Mouse (Mus musculus): ENCODE results near the gene Tmem201. TPM values are rescaled to one million over a fixed set of nuclear protein-coding genes. Genes with fewer than 3 reads are reported as not detected.
"Not testable (repeated sequence)": the region's sequence is repeated elsewhere in the genome, so short reads cannot be mapped to it uniquely, and the experiment has no call there.

The Tmem201 gene
- polyA plus RNA-seq, 1 experiment: 34.0 TPM

DNA sequence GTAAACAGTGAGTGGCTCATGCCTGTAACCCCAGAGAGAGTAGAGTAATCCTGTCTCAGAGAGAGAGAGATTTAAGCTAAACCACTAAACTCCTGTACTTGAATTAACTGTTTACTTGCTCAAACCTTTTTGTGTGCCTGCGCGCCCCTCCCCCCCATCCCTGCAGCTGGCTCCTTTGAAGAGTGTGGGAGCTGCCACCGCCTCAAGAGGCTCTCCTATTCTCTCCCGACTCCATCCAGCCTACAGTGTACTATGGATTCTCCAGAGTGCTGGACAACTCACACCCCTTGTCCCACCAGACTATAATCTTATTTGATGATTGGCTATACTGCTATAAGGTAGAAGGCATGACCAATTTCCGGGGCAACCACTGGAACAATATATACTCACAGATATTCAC, 12.8 kb upstream of the Tmem201 start:
- TF ChIP-seq POLR2A (IDR thresholded peaks at IDR 0.05; ENCODE audit: borderline replicate concordance, extremely low read depth, low read depth, low read length): no peak
- TF ChIP-seq CTCF (IDR thresholded peaks at IDR 0.05; ENCODE audit: insufficient read depth, low read length): no peak
- WGBS: 71% methylated on average over 5 of the region's 5 CpGs
- Histone ChIP-seq H3K4me3 (replicated peaks; ENCODE audit: extremely low read depth, low read depth, low read length) (no peak overlapping the region), H3K4me1 (ENCODE audit: control insufficient read depth, insufficient read depth, low read length) (no peaks in the 10 kb centered on the region)
- no peak for DNase-seq

DNA sequence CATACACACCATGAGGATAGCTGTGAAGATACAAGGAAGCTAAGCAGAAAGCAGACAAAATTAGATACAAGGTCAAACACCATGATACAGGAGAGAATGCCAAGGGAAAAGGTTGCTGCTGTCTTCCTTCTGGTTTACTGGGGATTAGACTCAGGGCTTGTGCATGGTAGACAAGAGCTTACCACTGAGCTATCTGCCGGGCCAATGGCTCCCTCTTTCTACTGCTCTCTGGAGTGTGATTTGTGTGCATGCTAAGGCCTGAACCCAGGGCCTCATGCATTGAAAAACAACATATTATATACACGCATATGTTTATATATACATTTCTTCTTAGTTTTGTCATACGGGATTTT, 11.8 kb upstream of the Tmem201 start:
- 89% methylated on average over 3 of the region's 3 CpGs for WGBS
- not testable (repeated sequence) for DNase-seq; H3K4me3 ChIP-seq (replicated peaks; ENCODE audit: extremely low read depth, low read depth, low read length); H3K4me1 ChIP-seq (ENCODE audit: control insufficient read depth, insufficient read depth, low read length)

DNA sequence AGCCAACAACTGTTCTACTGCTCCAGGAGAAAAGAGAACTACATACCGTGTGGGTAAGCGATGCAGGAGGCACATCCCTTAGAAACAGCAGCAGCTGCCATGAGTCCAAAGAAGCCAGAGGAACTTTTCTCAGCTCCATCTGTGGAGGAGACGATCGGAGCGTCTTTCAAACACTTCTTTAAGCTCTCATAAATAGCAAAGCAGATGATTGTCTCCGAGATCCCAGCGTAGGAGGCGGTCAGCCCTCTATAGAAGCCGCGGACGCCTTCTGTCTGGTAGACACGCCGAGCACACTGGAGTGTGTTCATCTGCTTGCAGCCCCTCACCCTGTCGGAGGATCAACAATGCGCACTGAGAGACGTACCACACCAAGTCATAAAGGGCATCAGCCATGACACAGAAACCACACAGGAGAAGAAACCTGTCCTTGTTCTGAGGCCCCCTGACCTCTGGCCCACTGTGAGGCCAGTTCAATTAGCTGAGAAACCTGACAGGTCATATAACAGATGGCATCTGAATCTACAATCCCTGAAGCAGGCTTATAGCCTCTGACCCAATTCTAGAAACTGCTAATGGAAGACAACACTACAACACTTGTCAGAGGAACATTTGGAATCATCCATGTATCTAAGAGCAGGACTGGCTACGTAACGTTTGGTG, 11.3 kb upstream of the Tmem201 start:
- 93% methylated on average over 18 of the region's 18 CpGs for WGBS
- TF ChIP-seq CTCF (IDR thresholded peaks at IDR 0.05; ENCODE audit: insufficient read depth, low read length) (no peak), POLR2A (IDR thresholded peaks at IDR 0.05; ENCODE audit: borderline replicate concordance, extremely low read depth, low read depth, low read length) (no peak)
- H3K4me1 ChIP-seq (ENCODE audit: control insufficient read depth, insufficient read depth, low read length): no peaks in the 10 kb centered on the region
- H3K4me3 ChIP-seq (replicated peaks; ENCODE audit: extremely low read depth, low read depth, low read length): no peak overlapping the region
- no peak for DNase-seq

DNA sequence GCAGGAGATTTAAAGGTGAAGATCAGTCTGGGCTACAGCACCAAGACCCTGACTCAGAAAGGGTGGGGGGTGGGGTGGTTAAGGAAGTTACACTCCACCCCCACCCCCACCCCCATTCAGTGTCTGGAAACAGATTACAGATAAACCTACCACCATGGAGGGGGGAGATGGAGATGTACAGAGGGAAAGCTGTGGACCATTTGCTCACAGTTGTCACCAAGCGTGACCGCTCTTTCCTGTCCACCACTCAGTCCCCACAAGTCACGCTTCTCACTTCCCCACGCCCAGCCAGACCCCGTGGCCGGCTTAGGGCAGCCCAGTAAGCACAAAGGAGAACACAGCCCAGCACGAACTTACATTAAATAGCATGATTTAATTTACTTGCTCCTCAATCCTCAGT, 6.3 kb upstream of the Tmem201 start:
- WGBS: 82% methylated on average over 7 of the region's 7 CpGs
- no peak for DNase-seq
- Histone ChIP-seq H3K4me3 (replicated peaks; ENCODE audit: extremely low read depth, low read depth, low read length) (no peak overlapping the region), H3K4me1 (ENCODE audit: control insufficient read depth, insufficient read depth, low read length) (no peaks in the 10 kb centered on the region)
- no peak for TF ChIP-seq CTCF (IDR thresholded peaks at IDR 0.05; ENCODE audit: insufficient read depth, low read length)
- TF ChIP-seq POLR2A (IDR thresholded peaks at IDR 0.05; ENCODE audit: borderline replicate concordance, extremely low read depth, low read depth, low read length): no peak

GRCm38 (mm10) chr4:149742011-149742530, 4.2 kb upstream of the Tmem201 start:
- no peak for DNase-seq
- Histone ChIP-seq H3K4me1 (ENCODE audit: control insufficient read depth, insufficient read depth, low read length) (peaks cover 4% of the 10 kb centered on the region), H3K4me3 (replicated peaks; ENCODE audit: extremely low read depth, low read depth, low read length) (no peak overlapping the region)
- TF ChIP-seq POLR2A (IDR thresholded peaks at IDR 0.05; ENCODE audit: borderline replicate concordance, extremely low read depth, low read depth, low read length): no peak
- no peak for TF ChIP-seq CTCF (IDR thresholded peaks at IDR 0.05; ENCODE audit: insufficient read depth, low read length)
- 90% methylated on average over 14 of the region's 14 CpGs for WGBS

DNA sequence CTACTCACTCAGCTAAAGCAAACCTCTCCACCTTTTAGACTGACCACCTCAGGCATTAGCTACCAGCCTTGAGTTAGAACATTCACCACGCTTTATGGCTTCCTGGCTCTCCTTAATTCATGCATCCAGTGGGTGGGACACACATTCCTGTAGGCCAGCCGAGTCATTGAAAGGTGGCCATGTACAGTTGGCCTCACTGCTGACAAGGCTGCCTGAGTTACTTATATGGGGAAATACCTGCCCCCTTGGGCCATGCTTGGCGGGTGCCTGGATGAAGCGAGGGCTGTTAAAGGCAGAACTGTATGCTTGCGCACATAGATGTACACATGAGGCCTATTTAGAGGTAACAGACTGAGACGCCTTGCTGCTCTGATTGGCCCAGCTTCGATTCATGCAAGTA, 2.5 kb upstream of the Tmem201 start:
- DNase-seq: no peak
- Histone ChIP-seq H3K4me3 (replicated peaks; ENCODE audit: extremely low read depth, low read depth, low read length) (no peak overlapping the region), H3K4me1 (ENCODE audit: control insufficient read depth, insufficient read depth, low read length) (peaks cover 11% of the 10 kb centered on the region)
- WGBS: 89% methylated on average over 7 of the region's 7 CpGs
- TF ChIP-seq CTCF (IDR thresholded peaks at IDR 0.05; ENCODE audit: insufficient read depth, low read length): no peak
- TF ChIP-seq POLR2A (IDR thresholded peaks at IDR 0.05; ENCODE audit: borderline replicate concordance, extremely low read depth, low read depth, low read length): no peak

GRCm38 (mm10) chr4:149739478-149739877, 1.6 kb upstream of the Tmem201 start:
- Histone ChIP-seq H3K4me3 (replicated peaks; ENCODE audit: extremely low read depth, low read depth, low read length) (no peak overlapping the region), H3K4me1 (ENCODE audit: control insufficient read depth, insufficient read depth, low read length) (peaks cover 11% of the 10 kb centered on the region)
- WGBS: 53% methylated on average over 5 of the region's 5 CpGs
- no peak for DNase-seq
- TF ChIP-seq CTCF (IDR thresholded peaks at IDR 0.05; ENCODE audit: insufficient read depth, low read length) (no peak), POLR2A (IDR thresholded peaks at IDR 0.05; ENCODE audit: borderline replicate concordance, extremely low read depth, low read depth, low read length) (no peak)

- peaks cover 11% of the 10 kb centered on the region for H3K4me1 ChIP-seq (ENCODE audit: control insufficient read depth, insufficient read depth, low read length)
- TF ChIP-seq CTCF (IDR thresholded peaks at IDR 0.05; ENCODE audit: insufficient read depth, low read length) (no peak), POLR2A (IDR thresholded peaks at IDR 0.05; ENCODE audit: borderline replicate concordance, extremely low read depth, low read depth, low read length) (no peak)
- peak; percentile 18 for DNase-seq
- peak overlapping the region; percentile 6 for H3K4me3 ChIP-seq (replicated peaks; ENCODE audit: extremely low read depth, low read depth, low read length)
- WGBS: 12% methylated on average over 4 of the region's 4 CpGs
Measured at GRCm38 (mm10) chr4:149736581-149736980, 1.3 kb downstream of the Tmem201 start.

DNA sequence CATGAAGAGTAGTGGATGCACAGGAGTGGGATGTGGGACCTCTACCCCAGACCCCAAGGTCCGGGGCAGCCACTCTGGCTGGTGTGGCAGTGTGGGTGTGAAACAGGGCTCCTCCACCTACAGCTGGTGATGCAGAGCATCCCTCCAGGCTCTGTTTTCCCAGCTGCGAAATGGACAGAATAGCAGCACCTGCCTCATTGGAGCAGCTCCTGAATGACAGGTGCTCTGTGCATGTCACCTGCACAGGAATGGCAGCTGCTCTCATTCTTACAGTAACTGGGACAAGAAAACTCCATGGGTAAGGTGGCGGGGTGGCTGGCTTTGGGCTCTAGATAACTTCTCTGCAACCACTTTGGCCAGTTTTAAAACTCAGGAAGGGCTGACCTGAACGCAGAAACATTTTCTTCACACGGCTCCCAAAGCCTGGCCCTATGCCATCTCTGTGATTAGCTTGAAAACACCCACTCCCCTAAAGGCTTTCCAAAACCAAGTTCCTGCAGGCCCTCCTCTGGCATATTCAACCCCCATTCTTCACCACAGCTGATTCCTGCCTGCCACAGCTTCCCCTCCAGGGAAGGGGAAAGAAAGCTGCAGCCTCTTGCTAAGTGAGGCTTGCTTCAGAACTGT, 2.1 kb downstream of the Tmem201 start:
- WGBS: 67% methylated on average over 5 of the region's 5 CpGs
- H3K4me1 ChIP-seq (ENCODE audit: control insufficient read depth, insufficient read depth, low read length): peaks cover 11% of the 10 kb centered on the region
- no peak for DNase-seq
- no peak overlapping the region for H3K4me3 ChIP-seq (replicated peaks; ENCODE audit: extremely low read depth, low read depth, low read length)
- no peak for TF ChIP-seq CTCF (IDR thresholded peaks at IDR 0.05; ENCODE audit: insufficient read depth, low read length)
- TF ChIP-seq POLR2A (IDR thresholded peaks at IDR 0.05; ENCODE audit: borderline replicate concordance, extremely low read depth, low read depth, low read length): no peak

Data from lung, adult 2 months (tissue).